Mouse (Mus musculus): Measurements from ENCODE around the gene Gm21119. TPM values are rescaled to one million over a fixed set of nuclear protein-coding genes. Genes with fewer than 3 reads are reported as not detected.

The Gm21119 gene
- 0.21 TPM for polyA plus RNA-seq (2014; fragmentation: Illumina TruSeq; extraction: RNeasy Lipid Tissue Mini Kit (QIAGEN cat#74804); ENCODE audit: low read depth, low replicate concordance)

GRCm38 (mm10) chr8:20614619-20615018 lies at the start of gene Gm21119:
Gm21119 (plus strand) TSS chr8:20614919.

